Mouse (Mus musculus): Measurements from ENCODE around the gene 3110082I17Rik. TPM values are rescaled to one million over a fixed set of nuclear protein-coding genes. Genes with fewer than 3 reads are reported as not detected.
"Not testable (repeated sequence)": the region's sequence is repeated elsewhere in the genome, so short reads cannot be mapped to it uniquely, and the experiment has no call there.

The 3110082I17Rik gene
- total and polyA plus RNA-seq, 2 experiments from 2014 or later = 4.3 to 14.9 TPM

DNA sequence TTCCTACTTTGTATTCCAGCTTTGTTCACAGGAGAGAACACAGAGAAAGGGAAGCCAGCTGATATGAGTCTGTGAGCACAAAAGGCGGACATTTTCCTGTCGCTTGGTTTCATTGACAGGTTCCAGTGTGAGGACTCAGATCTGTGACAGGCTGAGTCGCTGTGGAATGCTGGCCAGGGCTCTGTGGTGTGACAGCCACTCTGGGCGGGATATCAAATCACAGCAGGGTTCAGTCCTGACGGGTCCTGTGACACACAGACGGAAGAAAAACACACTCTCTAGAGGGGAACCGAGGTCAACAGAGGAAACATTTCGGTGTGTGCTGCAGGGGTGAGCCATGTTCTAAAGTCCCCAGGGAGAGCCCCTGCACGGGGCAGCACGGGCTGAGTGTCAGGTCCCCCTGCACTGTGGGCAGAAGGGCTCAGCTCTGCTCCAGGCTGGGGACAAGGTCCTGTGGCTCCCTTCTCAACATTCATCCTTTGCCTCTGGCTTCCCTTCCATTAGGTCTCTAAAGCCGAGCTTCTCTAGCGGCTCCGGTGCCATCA lies 122.4 kb downstream of the 3110082I17Rik start:
- 82% methylated on average over 13 of the region's 13 CpGs for WGBS
- no peak for TF ChIP-seq CTCF (IDR thresholded peaks at IDR 0.05)
- no peak overlapping the region for H3K4me2 ChIP-seq (ENCODE audit: low read depth, low read length, poor library complexity, severe bottlenecking)
- no peak overlapping the region for H3K27ac ChIP-seq (ENCODE audit: low read depth, low read length)
- H3K27me3 ChIP-seq (ENCODE audit: insufficient read depth, low read length) = no peaks in the 10 kb centered on the region
- H3K36me3 ChIP-seq (ENCODE audit: insufficient read depth, low read length) = peaks cover 67% of the 10 kb centered on the region
- no peaks in the 10 kb centered on the region for H3K4me1 ChIP-seq (ENCODE audit: insufficient read depth, low read length)
- no peaks in the 10 kb centered on the region for H3K9me3 ChIP-seq (ENCODE audit: low read length)
- DNase-seq (ENCODE audit: low spot score) (no peak), ATAC-seq (ENCODE audit: low FRiP score) (no peak)
- H3K4me3 ChIP-seq (ENCODE audit: low read depth, low read length) = no peak overlapping the region
- no peak overlapping the region for H3K9ac ChIP-seq (replicated peaks; ENCODE audit: low read length, poor library complexity, severe bottlenecking)

DNA sequence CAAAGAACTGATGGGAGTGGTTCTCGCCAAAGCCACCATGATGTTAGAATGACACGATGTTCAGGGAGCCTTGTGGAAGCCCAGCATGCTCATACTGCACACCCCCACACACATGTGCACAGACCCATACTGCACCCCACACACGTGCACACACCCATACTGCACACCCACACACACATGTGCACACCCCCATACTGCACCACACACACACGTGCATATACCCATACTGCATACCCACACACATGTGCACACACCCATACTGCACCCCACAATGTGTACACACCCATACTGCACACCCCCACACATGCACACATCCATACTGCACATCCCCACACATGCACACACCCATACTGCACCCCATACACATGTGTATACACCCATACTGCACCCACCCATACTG lies 124.7 kb downstream of the 3110082I17Rik start:
- peak; percentile 36; the same call in 1 of the 2 replicates for ATAC-seq (ENCODE audit: low FRiP score)
- Histone ChIP-seq H3K27me3 (ENCODE audit: insufficient read depth, low read length) (no peaks in the 10 kb centered on the region), H3K9ac (replicated peaks; ENCODE audit: low read length, poor library complexity, severe bottlenecking) (no peak overlapping the region), H3K4me2 (ENCODE audit: low read depth, low read length, poor library complexity, severe bottlenecking) (no peak overlapping the region), H3K27ac (ENCODE audit: low read depth, low read length) (no peak overlapping the region), H3K9me3 (ENCODE audit: low read length) (no peaks in the 10 kb centered on the region), H3K36me3 (ENCODE audit: insufficient read depth, low read length) (peaks cover 53% of the 10 kb centered on the region), H3K4me1 (ENCODE audit: insufficient read depth, low read length) (no peaks in the 10 kb centered on the region), H3K4me3 (ENCODE audit: low read depth, low read length) (no peak overlapping the region)
- no peak for DNase-seq (ENCODE audit: low spot score)
- WGBS = 96% methylated on average over 4 of the region's 4 CpGs
- TF ChIP-seq CTCF (IDR thresholded peaks at IDR 0.05) = no peak

DNA sequence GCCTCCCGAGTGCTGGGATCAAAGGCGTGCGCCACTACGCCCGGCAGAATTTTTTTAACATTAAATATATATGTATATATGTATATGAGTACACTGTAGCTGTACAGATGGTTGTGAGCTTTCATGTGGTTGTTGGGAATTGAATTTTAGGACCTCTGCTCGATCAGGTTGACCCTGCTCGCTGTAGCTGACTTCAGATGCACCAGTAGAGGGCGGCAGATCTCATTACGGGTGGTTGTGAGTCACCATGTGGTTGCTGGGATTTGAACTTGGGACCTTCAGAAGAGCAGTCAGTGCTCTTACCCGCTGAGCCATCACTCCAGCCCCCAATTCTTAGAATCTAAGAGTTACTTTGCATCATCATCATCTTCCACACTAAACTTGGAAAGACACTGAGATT lies 125.9 kb downstream of the 3110082I17Rik start:
- ATAC-seq (ENCODE audit: low FRiP score); H3K27ac ChIP-seq (ENCODE audit: low read depth, low read length); H3K9me3 ChIP-seq (ENCODE audit: low read length); H3K4me3 ChIP-seq (ENCODE audit: low read depth, low read length); H3K4me1 ChIP-seq (ENCODE audit: insufficient read depth, low read length); H3K4me2 ChIP-seq (ENCODE audit: low read depth, low read length, poor library complexity, severe bottlenecking); DNase-seq (ENCODE audit: low spot score); H3K9ac ChIP-seq (replicated peaks; ENCODE audit: low read length, poor library complexity, severe bottlenecking); H3K27me3 ChIP-seq (ENCODE audit: insufficient read depth, low read length): not testable (repeated sequence)
- H3K36me3 ChIP-seq (ENCODE audit: insufficient read depth, low read length) = peaks cover 41% of the 10 kb centered on the region
- WGBS = 90% methylated on average over 10 of the region's 10 CpGs
- TF ChIP-seq CTCF (IDR thresholded peaks at IDR 0.05) = peak; percentile 27; the same call in 1 of the 2 replicates

- Histone ChIP-seq H3K36me3 (ENCODE audit: insufficient read depth, low read length) (peaks cover 32% of the 10 kb centered on the region), H3K4me1 (ENCODE audit: insufficient read depth, low read length) (no peaks in the 10 kb centered on the region), H3K27ac (ENCODE audit: low read depth, low read length) (no peak overlapping the region), H3K4me3 (ENCODE audit: low read depth, low read length) (no peak overlapping the region), H3K4me2 (ENCODE audit: low read depth, low read length, poor library complexity, severe bottlenecking) (no peak overlapping the region), H3K9ac (replicated peaks; ENCODE audit: low read length, poor library complexity, severe bottlenecking) (no peak overlapping the region), H3K9me3 (ENCODE audit: low read length) (no peaks in the 10 kb centered on the region), H3K27me3 (ENCODE audit: insufficient read depth, low read length) (no peaks in the 10 kb centered on the region)
- TF ChIP-seq CTCF (IDR thresholded peaks at IDR 0.05) = no peak
- WGBS = 73% methylated on average over 16 of the region's 16 CpGs
- DNase-seq (ENCODE audit: low spot score) = no peak
- no peak for ATAC-seq (ENCODE audit: low FRiP score)
Measured at GRCm38 (mm10) chr5:139333301-139334013, 126.9 kb downstream of the 3110082I17Rik start.

GRCm38 (mm10) chr5:139332590-139333272 lies 127.6 kb downstream of the 3110082I17Rik start:
- no peak for ATAC-seq (ENCODE audit: low FRiP score)
- H3K4me2 ChIP-seq (ENCODE audit: low read depth, low read length, poor library complexity, severe bottlenecking) = no peak overlapping the region
- no peak overlapping the region for H3K9ac ChIP-seq (replicated peaks; ENCODE audit: low read length, poor library complexity, severe bottlenecking)
- H3K27me3 ChIP-seq (ENCODE audit: insufficient read depth, low read length) = no peaks in the 10 kb centered on the region
- no peak for TF ChIP-seq CTCF (IDR thresholded peaks at IDR 0.05)
- no peaks in the 10 kb centered on the region for H3K9me3 ChIP-seq (ENCODE audit: low read length)
- H3K36me3 ChIP-seq (ENCODE audit: insufficient read depth, low read length) = peaks cover 25% of the 10 kb centered on the region
- H3K4me3 ChIP-seq (ENCODE audit: low read depth, low read length) = no peak overlapping the region
- 83% methylated on average over 8 of the region's 8 CpGs for WGBS
- H3K27ac ChIP-seq (ENCODE audit: low read depth, low read length) = no peak overlapping the region
- no peak for DNase-seq (ENCODE audit: low spot score)
- no peaks in the 10 kb centered on the region for H3K4me1 ChIP-seq (ENCODE audit: insufficient read depth, low read length)

DNA sequence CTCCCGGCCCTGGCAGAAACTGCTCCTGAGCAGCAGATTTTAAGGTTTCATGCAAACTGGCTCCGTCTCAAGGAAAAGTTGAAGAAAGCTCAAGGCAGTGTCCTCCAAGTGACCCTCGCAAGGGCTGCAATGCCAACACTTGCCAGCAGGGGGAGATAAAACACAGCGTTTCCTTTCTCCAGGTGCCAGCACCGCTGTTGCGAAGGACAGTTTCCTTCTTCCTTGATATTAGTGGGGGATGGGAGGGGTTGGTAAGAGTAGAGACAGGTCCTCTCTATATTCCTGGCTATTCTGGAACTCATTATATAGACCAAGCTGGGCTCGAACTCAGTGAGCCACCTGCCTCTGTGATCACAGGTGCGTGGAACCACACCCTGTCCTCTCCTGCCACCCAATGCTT lies 128.6 kb downstream of the 3110082I17Rik start:
- H3K9me3 ChIP-seq (ENCODE audit: low read length) = no peaks in the 10 kb centered on the region
- no peak overlapping the region for H3K9ac ChIP-seq (replicated peaks; ENCODE audit: low read length, poor library complexity, severe bottlenecking)
- no peak overlapping the region for H3K27ac ChIP-seq (ENCODE audit: low read depth, low read length)
- TF ChIP-seq CTCF (IDR thresholded peaks at IDR 0.05) = peak; percentile 99
- H3K4me2 ChIP-seq (ENCODE audit: low read depth, low read length, poor library complexity, severe bottlenecking) = no peak overlapping the region
- whole genome bisulfite sequencing = 23% methylated on average over 8 of the region's 8 CpGs
- H3K4me3 ChIP-seq (ENCODE audit: low read depth, low read length) = no peak overlapping the region
- ATAC-seq (ENCODE audit: low FRiP score) (no peak), DNase-seq (ENCODE audit: low spot score) (peak; percentile 80)
- no peaks in the 10 kb centered on the region for H3K27me3 ChIP-seq (ENCODE audit: insufficient read depth, low read length)
- no peaks in the 10 kb centered on the region for H3K4me1 ChIP-seq (ENCODE audit: insufficient read depth, low read length)
- H3K36me3 ChIP-seq (ENCODE audit: insufficient read depth, low read length) = peaks cover 16% of the 10 kb centered on the region
